Mouse (Mus musculus) adrenal gland, adult 2 months (tissue): ENCODE results near the gene Skint3. TPM values are rescaled to one million over a fixed set of nuclear protein-coding genes. Genes with fewer than 3 reads are reported as not detected.
"Not testable (repeated sequence)": the region's sequence is repeated elsewhere in the genome, so short reads cannot be mapped to it uniquely, and the experiment has no call there.

ENCODE experiments used
- DNase-seq: peaks from one replicate; pipeline ENCODE4 v3.0.0; 2021
- long read RNA-seq: library from polyadenylated mRNA; stranded (forward); transcript quantifications from one replicate; pipeline ENCODE4 v2.0.0, GENCODE M21; 2021
- polyA plus RNA-seq: library from polyadenylated mRNA; depleted of rRNA; stranded (reverse); fragments of >200 nt; gene quantifications from 2 replicates; pipeline ENCODE4 v1.2.3, GENCODE M21; 2012; rRNA removed
- total RNA-seq, 2 experiments: library from RNA; stranded (reverse); gene quantifications; 2 replicates each; pipeline ENCODE4 v1.2.3; 2021

Gene Skint3
- total RNA-seq (under 1 TPM in 1 of 2 experiments, not detected in 1; 0.10 TPM), polyA plus RNA-seq (not detected in 2 replicates)
- long read RNA-seq, result 0 reads

- no peak for DNase-seq
Observed at GRCm38 (mm10) chr4:112231945-112232344, at the start of gene Skint3. Gene Skint3 (plus strand): TSS chr4:112232245.

DNA sequence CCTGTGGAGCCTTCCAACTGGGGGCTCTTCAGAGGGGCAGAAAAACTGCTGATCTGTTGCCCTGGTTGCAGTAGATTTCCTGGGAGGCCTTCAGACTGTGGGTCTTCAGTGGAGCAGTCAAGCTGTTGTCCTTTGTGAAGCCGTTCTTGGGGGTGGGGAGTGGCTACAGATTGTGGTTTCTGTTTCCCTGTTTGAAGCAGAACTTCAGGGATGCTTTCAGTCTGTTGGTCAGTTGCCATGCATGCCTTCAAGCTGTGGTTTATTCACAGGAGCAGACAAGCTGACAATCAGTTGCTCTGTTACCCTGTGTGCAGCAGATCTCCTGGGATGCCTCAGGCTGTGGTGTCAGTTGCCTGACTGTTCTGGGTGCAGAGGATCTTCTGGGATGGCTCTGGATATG is 11.4 kb downstream of the Skint3 start:
- DNase-seq, result no peak

GRCm38 (mm10) chr4:112243951-112244350 is 11.9 kb downstream of the Skint3 start:
- DNase-seq, result no peak

DNA sequence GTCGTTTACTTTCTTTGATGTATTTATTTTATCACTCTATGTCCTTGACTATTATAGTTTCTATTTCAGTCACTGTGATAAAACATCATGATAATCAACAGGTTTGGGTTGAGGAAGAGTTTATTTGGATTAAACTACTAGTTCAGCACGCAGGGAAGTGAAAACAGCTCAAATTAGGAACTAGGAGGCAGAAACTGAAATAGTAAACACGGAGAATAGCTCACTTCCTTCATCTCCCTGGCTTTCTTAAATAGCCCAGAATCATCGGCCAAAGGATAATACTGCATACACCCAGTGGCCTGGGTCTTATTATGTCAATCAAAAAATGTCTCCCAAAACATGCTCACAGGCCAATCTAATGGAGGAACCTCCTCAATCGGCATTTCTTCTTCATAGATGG is 24.0 kb downstream of the Skint3 start:
- no peak for DNase-seq

- DNase-seq, result no peak
Observed at GRCm38 (mm10) chr4:112287178-112287974, 55.3 kb downstream of the Skint3 start.

DNA sequence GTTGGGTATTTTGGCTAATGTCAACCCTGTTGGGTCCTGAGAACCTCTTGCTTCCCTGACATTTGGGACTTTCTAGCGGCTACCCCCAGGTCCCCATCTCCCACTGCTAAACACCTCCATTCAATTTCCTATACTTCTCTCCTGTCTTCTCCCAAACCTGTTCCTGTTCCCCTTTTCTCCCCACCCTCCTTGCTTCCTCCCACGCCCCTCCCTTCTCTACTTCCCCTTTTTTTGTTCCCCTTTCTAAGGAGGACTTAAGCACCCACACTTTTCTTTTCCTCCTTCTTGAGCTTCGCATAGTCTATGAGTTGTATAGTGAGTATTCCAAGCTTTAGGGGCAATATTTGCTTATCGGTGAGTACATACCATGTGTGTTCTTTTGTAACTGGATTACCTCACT is 56.4 kb downstream of the Skint3 start:
- DNase-seq, result no peak

- no peak for DNase-seq
Observed at GRCm38 (mm10) chr4:112302305-112302704, 70.3 kb downstream of the Skint3 start.

DNA sequence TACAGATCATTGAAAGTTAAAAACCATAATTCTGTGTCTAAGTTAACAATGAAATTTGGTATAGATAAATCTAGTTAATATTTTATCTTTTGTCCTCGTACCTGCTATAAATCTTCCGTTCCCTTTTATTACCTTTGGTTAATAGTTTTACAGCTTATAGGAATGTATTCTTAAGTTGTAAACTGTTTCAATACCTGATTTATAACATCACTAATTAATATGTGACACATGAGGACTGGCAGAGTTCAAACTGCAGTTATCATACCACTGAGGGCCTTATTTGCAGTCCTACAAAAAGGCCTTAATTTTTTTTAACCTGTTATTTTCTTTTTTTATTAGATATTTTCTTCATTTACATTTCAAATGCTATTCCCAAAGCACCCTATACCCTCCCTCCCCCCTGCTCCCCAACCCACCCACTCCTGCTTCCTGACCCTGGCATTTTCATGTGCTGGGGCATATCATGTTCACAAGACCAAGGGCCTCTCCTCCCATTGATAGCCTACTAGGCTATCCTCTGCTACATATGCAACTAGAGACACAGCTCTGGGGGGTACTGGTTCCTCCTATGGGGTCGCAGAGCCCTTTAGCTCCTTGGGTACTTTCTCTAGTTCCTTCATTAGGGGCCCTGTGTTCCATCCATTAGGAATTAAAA is 70.9 kb downstream of the Skint3 start:
- no peak for DNase-seq

DNA sequence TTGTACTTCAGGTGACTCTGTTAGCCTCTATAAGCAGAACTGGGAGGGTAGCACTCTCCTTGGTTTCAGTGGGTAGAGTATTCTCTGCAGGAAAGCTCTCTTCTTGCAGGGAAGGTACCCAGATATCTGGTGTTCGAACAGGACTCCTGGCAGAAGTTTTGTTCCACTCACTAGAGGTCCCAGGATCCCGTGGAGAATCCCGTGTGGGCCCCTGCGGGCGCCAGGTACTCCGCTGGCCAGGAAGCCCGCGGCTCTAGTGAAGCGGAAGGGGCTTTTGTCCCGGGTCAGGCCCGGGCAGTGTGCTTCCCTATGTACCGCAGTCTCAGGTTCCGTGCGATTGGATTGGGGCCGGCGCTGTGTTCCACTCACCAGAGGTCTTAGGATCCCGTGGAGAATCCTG is 117.1 kb downstream of the Skint3 start:
- not testable (repeated sequence) for DNase-seq

Other genes starting within 250 kb of the Skint3 start
- not detected for gene Skint1, start 226.0 kb upstream of the Skint3 start, total RNA-seq
- not detected in 2 replicates for gene Skint1, start 226.0 kb upstream of the Skint3 start, polyA plus RNA-seq
- not detected for gene Skint4, start 160.2 kb upstream of the Skint3 start, total RNA-seq
- not detected in 2 replicates for gene Skint4, start 160.2 kb upstream of the Skint3 start, polyA plus RNA-seq
- not detected for gene Skint9, start 201.7 kb downstream of the Skint3 start, total RNA-seq
- gene Skint9, start 201.7 kb downstream of the Skint3 start, polyA plus RNA-seq, result not detected in 2 replicates